Mouse (Mus musculus): ENCODE measurements at regions not wholly inside any gene's neighbourhood (a gene's known extent, or its start where the extent isn't known, plus 50 kb on each side); places are given as distances from the start of the nearest gene placed in this dataset.

GRCm38 (mm10) chr1:35839446-35839845 is 228.8 kb upstream of the Hs6st1 start:
- TF ChIP-seq CTCF (IDR thresholded peaks at IDR 0.05 in 2 of 3, conservative IDR thresholded peaks at IDR 0.05 in 1 of 3; ENCODE audit: control insufficient read depth in 1 of 3, insufficient read depth in 1 of 3, low read depth in 2 of 3, low read length in 3 of 3, poor library complexity in 1 of 3, severe bottlenecking in 1 of 3), result peak; percentile 60 to 97 (median 70)
- no peak for TF ChIP-seq E2F4 (IDR thresholded peaks at IDR 0.05; ENCODE audit: borderline replicate concordance, low read depth, low read length)
- TF ChIP-seq USF2 (IDR thresholded peaks at IDR 0.05; ENCODE audit: borderline replicate concordance in 1 of 2, insufficient read depth in 1 of 2, low read depth in 1 of 2, low read length in 2 of 2), result no peak
- no peak for TF ChIP-seq MEF2A (IDR thresholded peaks at IDR 0.05; ENCODE audit: extremely low read depth, insufficient replicate concordance, low read depth, low read length, poor library complexity, severe bottlenecking)
- TF ChIP-seq POLR2AphosphoS2 (IDR thresholded peaks at IDR 0.05; ENCODE audit: low read length), result no peak
